Mouse (Mus musculus): ENCODE measurements at regions not wholly inside any gene's neighbourhood (a gene's known extent, or its start where the extent isn't known, plus 50 kb on each side); places are given as distances from the start of the nearest gene placed in this dataset.

- Histone ChIP-seq H3K27me3 (replicated peaks) (no peaks in the 10 kb centered on the region), H3K79me2 (replicated peaks; ENCODE audit: control insufficient read depth, extremely low read depth, insufficient read depth, poor library complexity, severe bottlenecking) (no peaks in the 10 kb centered on the region), H3K4me1 (ENCODE audit: control insufficient read depth in 1 of 2, insufficient read depth in 2 of 2) (peaks cover 40 to 72% of the 10 kb centered on the region in 2 experiments), H3K9me3 (replicated peaks; ENCODE audit: low read length) (no peaks in the 10 kb centered on the region), H3K36me3 (replicated peaks in 1 of 2; ENCODE audit: control insufficient read depth in 1 of 2, insufficient read depth in 1 of 2, low read length in 1 of 2) (no peaks in the 10 kb centered on the region), H3K9ac (ENCODE audit: insufficient read depth, low read depth) (peak overlapping the region; percentile 24; the same call in 1 of the 2 replicates), H3K4me2 (ENCODE audit: insufficient read depth, low read depth, poor library complexity, severe bottlenecking) (peak overlapping the region; percentile 30), H3K27ac (ENCODE audit: insufficient read depth, low read depth) (peak overlapping the region; percentile 23; the same call in 1 of the 2 replicates), H3K4me3 (replicated peaks in 1 of 3; ENCODE audit: low read depth in 2 of 3, low read length in 2 of 3, poor library complexity in 1 of 3) (peak overlapping the region in 1 of 3 experiments; percentile 14)
- dilution Hi-C loops (cut with MboI; ENCODE audit: extremely low pct_ligation_motif_present, extremely low pct_unique_long_range_greater_than_20kb, low sequenced_read_pairs) (no loop called here), in situ Hi-C loops (cut with MboI; ENCODE audit: low pct_ligation_motif_present, low pct_unique_long_range_greater_than_20kb, low sequenced_read_pairs) (no loop called here)
- TF ChIP-seq HCFC1 (IDR thresholded peaks at IDR 0.05; ENCODE audit: low read depth, low read length), result 0 out of 2 replicates have a peak, but pooled peaks have one; percentile 3
- TF ChIP-seq EP300 (IDR thresholded peaks at IDR 0.05; ENCODE audit: low read length), result peak; percentile 64
- peak; percentile 63; the same call in 1 of the 2 replicates for TF ChIP-seq MAFK (IDR thresholded peaks at IDR 0.05; ENCODE audit: insufficient replicate concordance, low read length)
- TF ChIP-seq JUND (conservative IDR thresholded peaks at IDR 0.05; ENCODE audit: low read depth, low read length), result no peak
- peak; percentile 47; the same call in 1 of the 2 replicates for TF ChIP-seq SIN3A (IDR thresholded peaks at IDR 0.05; ENCODE audit: low read length)
- TF ChIP-seq IRF4 (IDR thresholded peaks at IDR 0.05; ENCODE audit: low read depth, low read length), result peak; percentile 57; the same call in 1 of the 2 replicates
- TF ChIP-seq MXI1 (IDR thresholded peaks at IDR 0.05; ENCODE audit: low read depth, low read length), result 0 out of 2 replicates have a peak, but pooled peaks have one; percentile 46
- TF ChIP-seq RCOR1 (conservative IDR thresholded peaks at IDR 0.05; ENCODE audit: low read depth, low read length), result 0 out of 2 replicates have a peak, but pooled peaks have one; percentile 53
- TF ChIP-seq BHLHE40 (IDR thresholded peaks at IDR 0.05; ENCODE audit: low read depth, low read length), result peak; percentile 82
- TF ChIP-seq MAZ (IDR thresholded peaks at IDR 0.05; ENCODE audit: low read depth, low read length), result no peak
- no peak for TF ChIP-seq PAX5 (IDR thresholded peaks at IDR 0.05; ENCODE audit: low read length)
- peak; percentile 67 for DNase-seq (ENCODE audit: extremely low read depth)
Observed at GRCm38 (mm10) chr8:26886783-26887486, 90.2 kb upstream of the Zfp703 start.

DNA sequence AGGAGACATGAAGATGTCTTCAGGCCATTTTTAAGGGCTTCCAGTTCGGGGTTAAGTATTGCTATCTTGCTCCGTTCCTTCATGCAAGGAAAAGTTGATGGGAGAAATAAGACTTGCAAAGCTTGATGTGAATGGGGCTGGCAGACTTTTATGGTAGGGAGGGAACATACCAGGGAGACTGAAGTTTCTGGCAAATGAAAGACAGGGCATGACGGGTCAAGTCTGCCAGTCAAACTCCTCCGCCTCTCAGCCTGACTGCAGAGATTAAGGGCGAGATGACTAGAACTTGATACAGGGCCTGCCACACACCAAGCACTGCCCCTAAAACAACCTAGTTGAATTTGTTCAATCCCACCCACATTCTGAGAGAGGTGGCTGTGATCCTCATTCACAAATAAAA is 89.6 kb upstream of the Zfp703 start:
- H3K27me3 ChIP-seq (replicated peaks), result no peaks in the 10 kb centered on the region
- dilution Hi-C loops (cut with MboI; ENCODE audit: extremely low pct_ligation_motif_present, extremely low pct_unique_long_range_greater_than_20kb, low sequenced_read_pairs), result no loop called here

More for the DNA sequence above, 89.6 kb upstream of the Zfp703 start:
- Histone ChIP-seq H3K79me2 (replicated peaks; ENCODE audit: control insufficient read depth, extremely low read depth, insufficient read depth, poor library complexity, severe bottlenecking) (no peaks in the 10 kb centered on the region), H3K9ac (ENCODE audit: insufficient read depth, low read depth) (no peak overlapping the region), H3K9me3 (replicated peaks; ENCODE audit: low read length) (no peaks in the 10 kb centered on the region), H3K36me3 (replicated peaks in 1 of 2; ENCODE audit: control insufficient read depth in 1 of 2, insufficient read depth in 1 of 2, low read length in 1 of 2) (no peaks in the 10 kb centered on the region), H3K4me3 (replicated peaks in 1 of 3; ENCODE audit: low read depth in 2 of 3, low read length in 2 of 3, poor library complexity in 1 of 3) (no peak overlapping the region), H3K4me2 (ENCODE audit: insufficient read depth, low read depth, poor library complexity, severe bottlenecking) (no peak overlapping the region), H3K27ac (ENCODE audit: insufficient read depth, low read depth) (peak overlapping the region; percentile 8; the same call in 1 of the 2 replicates), H3K4me1 (ENCODE audit: control insufficient read depth in 1 of 2, insufficient read depth in 2 of 2) (peaks cover 41 to 78% of the 10 kb centered on the region in 2 experiments)
- TF ChIP-seq TCF12 (IDR thresholded peaks at IDR 0.05; ENCODE audit: low read depth, low read length) (no peak), SIN3A (IDR thresholded peaks at IDR 0.05; ENCODE audit: low read length) (no peak), UBTF (IDR thresholded peaks at IDR 0.05; ENCODE audit: low read depth, low read length) (no peak), ZC3H11A (IDR thresholded peaks at IDR 0.05; ENCODE audit: low read depth, low read length) (no peak), MXI1 (IDR thresholded peaks at IDR 0.05; ENCODE audit: low read depth, low read length) (no peak), NRF1 (IDR thresholded peaks at IDR 0.05; ENCODE audit: low read depth, low read length) (no peak)
- DNase-seq (ENCODE audit: extremely low read depth), result no peak
- in situ Hi-C loops (cut with MboI; ENCODE audit: low pct_ligation_motif_present, low pct_unique_long_range_greater_than_20kb, low sequenced_read_pairs), result no loop called here
